ENCODE assay signal across 30 mouse cellular contexts in genomic region chr2:153724871-153725270, GRCm38 (mm10). TPM values are rescaled to one million over a fixed set of nuclear protein-coding genes. Genes with fewer than 3 reads are reported as not detected.
DNase-seq lines count a peak whose midpoint lies in the region; ATAC-seq and TF ChIP-seq lines count a peak whose summit lies in the region.
"Had no signal": no experiment of that assay in that cellular context is flagged by ENCODE, and none has a peak within 500 bp of the region (broad histone marks: within the 10 kb centered on the region; RNA-seq: fewer than 3 reads in every experiment).

No protein-coding gene starts in this region.

- no peak overlapping the region for H3K4me3 ChIP-seq in forebrain, postnatal 0 days (ENCODE audit: low read depth, low read length)
- H3K4me3 ChIP-seq in forebrain, embryonic 12.5 days (replicated peaks): no peak overlapping the region
- no peak overlapping the region for H3K4me3 ChIP-seq in liver, embryonic 13.5 days (replicated peaks)
- H3K4me3 ChIP-seq in liver, postnatal 0 days (ENCODE audit: low read depth, low read length): no peak overlapping the region
- no peak overlapping the region for H3K4me3 ChIP-seq in hindbrain, postnatal 0 days (ENCODE audit: low read length)
- H3K4me3 ChIP-seq: embryonic facial prominence, embryonic 15.5 days; heart, adult 2 months; heart, embryonic 15.5 days; hindbrain, embryonic 10.5 days had no signal

- no peaks in the 10 kb centered on the region for H3K36me3 ChIP-seq in forebrain, postnatal 0 days (ENCODE audit: insufficient read depth)
- no peaks in the 10 kb centered on the region for H3K36me3 ChIP-seq in forebrain, embryonic 12.5 days (replicated peaks)
- H3K36me3 ChIP-seq in liver, embryonic 13.5 days: no peaks in the 10 kb centered on the region
- H3K36me3 ChIP-seq in liver, postnatal 0 days (replicated peaks; ENCODE audit: insufficient read depth, low read length): no peaks in the 10 kb centered on the region
- H3K36me3 ChIP-seq in hindbrain, postnatal 0 days (ENCODE audit: insufficient read depth, low read length): no peaks in the 10 kb centered on the region
- H3K36me3 ChIP-seq: embryonic facial prominence, embryonic 15.5 days; G1E; heart, embryonic 15.5 days; hindbrain, embryonic 10.5 days had no signal

- H3K27me3 ChIP-seq in forebrain, postnatal 0 days (ENCODE audit: insufficient read depth, low read length): no peaks in the 10 kb centered on the region
- H3K27me3 ChIP-seq in forebrain, embryonic 12.5 days: no peaks in the 10 kb centered on the region
- no peaks in the 10 kb centered on the region for H3K27me3 ChIP-seq in liver, embryonic 13.5 days
- no peaks in the 10 kb centered on the region for H3K27me3 ChIP-seq in liver, postnatal 0 days (ENCODE audit: insufficient read depth, low read length)
- H3K27me3 ChIP-seq in hindbrain, postnatal 0 days (ENCODE audit: insufficient read depth, low read length): no peaks in the 10 kb centered on the region
- H3K27me3 ChIP-seq: embryonic facial prominence, embryonic 15.5 days; heart, embryonic 15.5 days had no signal

- WGBS in forebrain, postnatal 0 days: 21% methylated on average over 2 of the region's 2 CpGs
- 60% methylated on average over 2 of the region's 2 CpGs for WGBS in forebrain, embryonic 12.5 days
- WGBS in liver, embryonic 13.5 days (ENCODE audit: insufficient replicate concordance): 34% methylated on average over 2 of the region's 2 CpGs
- 57% methylated on average over 2 of the region's 2 CpGs for WGBS in liver, postnatal 0 days (ENCODE audit: insufficient replicate concordance)
- 57% methylated on average over 2 of the region's 2 CpGs for WGBS in hindbrain, postnatal 0 days

- 0 out of 2 replicates have a peak, but pooled peaks have one; percentile 45 for ATAC-seq in forebrain, postnatal 0 days
- ATAC-seq in forebrain, embryonic 12.5 days (ENCODE audit: low FRiP score): no peak
- peak; percentile 43; the same call in 1 of the 2 replicates for ATAC-seq in liver, embryonic 13.5 days (ENCODE audit: low read depth)
- ATAC-seq in liver, postnatal 0 days: peak; percentile 68
- ATAC-seq in hindbrain, postnatal 0 days: no peak
- ATAC-seq: CD4-positive, CD25-positive, alpha-beta regulatory T cell, adult 4 months; forebrain, embryonic 16.5 days had no signal

- TF ChIP-seq CTCF in forebrain, postnatal 0 days (IDR thresholded peaks at IDR 0.05; ENCODE audit: low read depth): no peak
- TF ChIP-seq CTCF in liver, postnatal 0 days (IDR thresholded peaks at IDR 0.05; ENCODE audit: low read depth): no peak
- no peak for TF ChIP-seq CTCF in hindbrain, postnatal 0 days (IDR thresholded peaks at IDR 0.05; ENCODE audit: low read depth)

- no peak overlapping the region for H3K4me2 ChIP-seq in forebrain, postnatal 0 days (ENCODE audit: low read depth)
- no peak overlapping the region for H3K4me2 ChIP-seq in forebrain, embryonic 12.5 days
- H3K4me2 ChIP-seq in liver, embryonic 13.5 days: peak overlapping the region; percentile 44
- H3K4me2 ChIP-seq in liver, postnatal 0 days (ENCODE audit: low read depth, low read length): no peak overlapping the region
- no peak overlapping the region for H3K4me2 ChIP-seq in hindbrain, postnatal 0 days (ENCODE audit: low read depth, low read length)
- H3K4me2 ChIP-seq: embryonic facial prominence, embryonic 15.5 days; heart, embryonic 11.5 days; heart, embryonic 15.5 days; hindbrain, embryonic 14.5 days had no signal

- no peak overlapping the region for H3K9ac ChIP-seq in forebrain, postnatal 0 days
- H3K9ac ChIP-seq in forebrain, embryonic 12.5 days: no peak overlapping the region
- H3K9ac ChIP-seq in liver, embryonic 13.5 days: peak overlapping the region; percentile 36; the same call in 1 of the 2 replicates
- H3K9ac ChIP-seq in liver, postnatal 0 days (replicated peaks): no peak overlapping the region
- H3K9ac ChIP-seq in hindbrain, postnatal 0 days (replicated peaks; ENCODE audit: low read length): no peak overlapping the region
- H3K9ac ChIP-seq: embryonic facial prominence, embryonic 15.5 days; heart, embryonic 15.5 days; hindbrain, embryonic 14.5 days had no signal

- no peak for DNase-seq in forebrain, postnatal 0 days
- DNase-seq in retina, postnatal 1 day: peak; percentile 49
- no peak for DNase-seq in retina, embryonic 14.5 days (ENCODE audit: low spot score)
- DNase-seq in liver, embryonic 13.5 days: no peak
- no peak for DNase-seq in liver, postnatal 0 days
- DNase-seq in hindbrain, postnatal 0 days (ENCODE audit: low spot score): no peak
- no peak for DNase-seq in lung, postnatal 4 days
- DNase-seq: adrenal gland, postnatal 10 days; B cell, adult 2 months; cerebellum, adult 8-10 months; cerebellum, postnatal 14 days; embryo, embryonic 11 days; gastrocnemius, postnatal 14 days; heart, adult 2 months; heart, postnatal 14 days had no signal

- no peaks in the 10 kb centered on the region for H3K4me1 ChIP-seq in forebrain, postnatal 0 days (ENCODE audit: insufficient read depth)
- H3K4me1 ChIP-seq in forebrain, embryonic 12.5 days: no peaks in the 10 kb centered on the region
- H3K4me1 ChIP-seq in liver, embryonic 13.5 days (replicated peaks): peaks cover 34% of the 10 kb centered on the region
- H3K4me1 ChIP-seq in liver, postnatal 0 days (ENCODE audit: insufficient read depth): no peaks in the 10 kb centered on the region
- no peaks in the 10 kb centered on the region for H3K4me1 ChIP-seq in hindbrain, postnatal 0 days (ENCODE audit: insufficient read depth, low read length)
- H3K4me1 ChIP-seq: embryonic facial prominence, embryonic 15.5 days; heart, embryonic 15.5 days; hindbrain, embryonic 10.5 days had no signal

- H3K27ac ChIP-seq in forebrain, postnatal 0 days (ENCODE audit: low read depth, low read length): no peak overlapping the region
- no peak overlapping the region for H3K27ac ChIP-seq in forebrain, embryonic 12.5 days
- peak overlapping the region; percentile 80 for H3K27ac ChIP-seq in liver, embryonic 13.5 days
- no peak overlapping the region for H3K27ac ChIP-seq in liver, postnatal 0 days (ENCODE audit: low read depth)
- H3K27ac ChIP-seq in hindbrain, postnatal 0 days: no peak overlapping the region
- H3K27ac ChIP-seq: embryonic facial prominence, embryonic 15.5 days; heart, adult 2 months; heart, embryonic 15.5 days; hindbrain, embryonic 10.5 days; hindbrain, embryonic 14.5 days had no signal

- H3K9me3 ChIP-seq in forebrain, postnatal 0 days (ENCODE audit: low read length): no peaks in the 10 kb centered on the region
- no peaks in the 10 kb centered on the region for H3K9me3 ChIP-seq in forebrain, embryonic 12.5 days
- no peaks in the 10 kb centered on the region for H3K9me3 ChIP-seq in liver, embryonic 13.5 days (replicated peaks)
- H3K9me3 ChIP-seq in liver, postnatal 0 days (ENCODE audit: low read length): no peaks in the 10 kb centered on the region
- H3K9me3 ChIP-seq in hindbrain, postnatal 0 days (ENCODE audit: low read length): no peaks in the 10 kb centered on the region
- H3K9me3 ChIP-seq: embryonic facial prominence, embryonic 15.5 days; G1E had no signal

- no peak for TF ChIP-seq EP300 in liver, postnatal 0 days (IDR thresholded peaks at IDR 0.05; ENCODE audit: low read depth)

RNA-seq across cellular contexts. Expression of gene Mapre1, which starts 16.2 kb away (rescaled TPM):
- 97.6 and 117 TPM in 2 replicates for total RNA-seq in forebrain, postnatal 0 days (2014; rRNA removed)
- 354 and 411 TPM in 2 replicates for polyA plus RNA-seq in forebrain, postnatal 0 days (2015; fragmentation: Nextera tagmentation; extraction: Ambion mirVana)
- polyA plus RNA-seq in forebrain, embryonic 12.5 days (2016; fragmentation: Nextera tagmentation; extraction: Ambion mirVana): 385 and 409 TPM in 2 replicates
- polyA plus RNA-seq in liver, embryonic 13.5 days (2015; fragmentation: Nextera tagmentation; extraction: Ambion mirVana): 161 and 202 TPM in 2 replicates
- polyA plus RNA-seq in liver, postnatal 0 days (2015; fragmentation: Nextera tagmentation; extraction: Ambion mirVana): 79.0 and 79.2 TPM in 2 replicates
- total RNA-seq in hindbrain, postnatal 0 days (2014; rRNA removed): 75.0 and 82.8 TPM in 2 replicates
- polyA plus RNA-seq in hindbrain, postnatal 0 days (2015; fragmentation: Nextera tagmentation; extraction: Ambion mirVana): 354 and 355 TPM in 2 replicates

RNA-seq across cellular contexts. Expression of gene Dnmt3c, which starts 28.4 kb away (rescaled TPM):
- not detected in 2 replicates for total RNA-seq in forebrain, postnatal 0 days (2014; rRNA removed)
- not detected in 2 replicates for polyA plus RNA-seq in forebrain, postnatal 0 days (2015; fragmentation: Nextera tagmentation; extraction: Ambion mirVana)
- polyA plus RNA-seq in forebrain, embryonic 12.5 days (2016; fragmentation: Nextera tagmentation; extraction: Ambion mirVana): 0.10 TPM in 1 of 2 replicates, not detected in the other
- polyA plus RNA-seq in liver, embryonic 13.5 days (2015; fragmentation: Nextera tagmentation; extraction: Ambion mirVana): 0.38 and 0.49 TPM in 2 replicates
- polyA plus RNA-seq in liver, postnatal 0 days (2015; fragmentation: Nextera tagmentation; extraction: Ambion mirVana): 0.19 and 0.46 TPM in 2 replicates
- total RNA-seq in hindbrain, postnatal 0 days (2014; rRNA removed): not detected in 2 replicates
- 0.10 TPM in 1 of 2 replicates, not detected in the other for polyA plus RNA-seq in hindbrain, postnatal 0 days (2015; fragmentation: Nextera tagmentation; extraction: Ambion mirVana)
- total RNA-seq: adrenal gland, postnatal 10 days; adrenal gland, postnatal 4 days; common myeloid progenitor, adult 5-6 weeks; G1E; gastrocnemius, adult 18-20 months; gastrocnemius, postnatal 14 days; heart, adult 2 months; heart, postnatal 14 days had no signal
- polyA plus RNA-seq: CD4-positive, CD25-positive, alpha-beta regulatory T cell, adult 4 months; embryonic facial prominence, embryonic 11.5 days; embryonic facial prominence, embryonic 15.5 days; forebrain, embryonic 11.5 days; forebrain, embryonic 16.5 days; gonadal fat pad, adult 2 months; heart, adult 2 months; heart, embryonic 11.5 days; heart, embryonic 15.5 days; hindbrain, embryonic 10.5 days had no signal

RNA-seq across cellular contexts. Expression of gene Efcab8, which starts 54.9 kb away (rescaled TPM):
- 0.05 and 0.23 TPM in 2 replicates for total RNA-seq in forebrain, postnatal 0 days (2014; rRNA removed)
- not detected in 2 replicates for polyA plus RNA-seq in forebrain, postnatal 0 days (2015; fragmentation: Nextera tagmentation; extraction: Ambion mirVana)
- not detected in 2 replicates for polyA plus RNA-seq in forebrain, embryonic 12.5 days (2016; fragmentation: Nextera tagmentation; extraction: Ambion mirVana)
- polyA plus RNA-seq in liver, embryonic 13.5 days (2015; fragmentation: Nextera tagmentation; extraction: Ambion mirVana): 0.06 TPM in 1 of 2 replicates, not detected in the other
- polyA plus RNA-seq in liver, postnatal 0 days (2015; fragmentation: Nextera tagmentation; extraction: Ambion mirVana): 0.04 TPM in 1 of 2 replicates, not detected in the other
- total RNA-seq in hindbrain, postnatal 0 days (2014; rRNA removed): not detected in 2 replicates
- polyA plus RNA-seq in hindbrain, postnatal 0 days (2015; fragmentation: Nextera tagmentation; extraction: Ambion mirVana): 0.04 TPM in 1 of 2 replicates, not detected in the other
- total RNA-seq: common myeloid progenitor, adult 5-6 weeks; gastrocnemius, adult 18-20 months; heart, adult 2 months; heart, postnatal 14 days had no signal
- polyA plus RNA-seq: CD4-positive, CD25-positive, alpha-beta regulatory T cell, adult 4 months; embryonic facial prominence, embryonic 11.5 days; embryonic facial prominence, embryonic 15.5 days; forebrain, embryonic 11.5 days; G1E; heart, embryonic 11.5 days; heart, embryonic 15.5 days; hindbrain, embryonic 14.5 days had no signal

Comparison
In these comparisons a context has a peak if more than half of its experiments do, and no peak if none do; other contexts are left out.
1. ATAC-seq: peak in forebrain, postnatal 0 days (single experiment), liver, embryonic 13.5 days (single experiment) and liver, postnatal 0 days (single experiment); none in forebrain, embryonic 12.5 days (single experiment) and hindbrain, postnatal 0 days (single experiment).